Mouse (Mus musculus) cerebellum, adult 2 months (tissue): ENCODE data around the gene Faap100. TPM values are rescaled to one million over a fixed set of nuclear protein-coding genes. Genes with fewer than 3 reads are reported as not detected.
"Not testable (repeated sequence)": the region's sequence is repeated elsewhere in the genome, so short reads cannot be mapped to it uniquely, and the experiment has no call there.

Source experiments
- DNase-seq, 2 experiments: peaks; one replicate each; pipeline ENCODE4 v3.0.0; 2021
- H3K27ac ChIP-seq: fragments of 200-500 bp; 2 replicates; pipeline ENCODE4 v1.5.1; 2012; ENCODE audit warnings: low read length, control low read depth, inconsistent platforms; ENCODE audit not compliant: insufficient read depth
- H3K27me3 ChIP-seq: fragments of 200-500 bp; 2 replicates; pipeline ENCODE4 v1.6.1; 2012; ENCODE audit warnings: inconsistent platforms, mild to moderate bottlenecking, low read length, moderate library complexity; ENCODE audit not compliant: control insufficient read depth, insufficient read depth
- H3K4me1 ChIP-seq: fragments of 200-500 bp; 2 replicates; pipeline ENCODE4 v1.6.1; 2011; ENCODE audit warnings: low read length; ENCODE audit not compliant: control insufficient read depth, insufficient read depth
- H3K4me3 ChIP-seq: fragments of 200-500 bp; replicated peaks from 2 replicates; pipeline ENCODE3; 2011; ENCODE audit warnings: mild to moderate bottlenecking, low read depth, low read length, control low read depth; ENCODE audit not compliant: insufficient read depth
- CTCF ChIP-seq: fragments of 200-500 bp; IDR thresholded peaks from 2 replicates; pipeline ENCODE4 v1.5.1; 2011; ENCODE audit warnings: low read depth, mild to moderate bottlenecking, control low read depth, low read length, moderate library complexity, borderline replicate concordance; ENCODE audit not compliant: insufficient read depth
- POLR2A ChIP-seq: fragments of 200-500 bp; IDR thresholded peaks from 2 replicates; pipeline ENCODE4 v1.6.1; 2011; ENCODE audit warnings: low read length, control low read depth, borderline replicate concordance; ENCODE audit not compliant: insufficient read depth
- WGBS: fragments of 180-500 bp; shearing (Covaris S2); methylation state at CpG from one replicate; pipeline ENCODE4 v1.1.7; 2018; 5-methylcytosine and 5-hydroxymethylcytosine counted together
- polyA plus RNA-seq: library from polyadenylated mRNA; depleted of rRNA; stranded (reverse); fragments of >200 nt; gene quantifications from 2 replicates; pipeline ENCODE4 v1.2.3, GENCODE M21; 2012

Faap100 gene
- polyA plus RNA-seq, 1 experiment = 34.4 TPM

GRCm38 (mm10) chr11:120347791-120348683 is 30.5 kb downstream of the Faap100 start, which contains the start of gene Actg1:
Gene Actg1, minus strand, starts transcription at chr11:120348542.
- TF ChIP-seq CTCF (no peak), POLR2A (peak; percentile 91)
- Histone ChIP-seq H3K4me1 (peaks cover 16% of the 10 kb centered on the region), H3K27me3 (no peaks in the 10 kb centered on the region), H3K4me3 (peak within 1 kb of the TSS; percentile 93), H3K27ac (peak within 1 kb of the TSS; percentile 95)
- 1% methylated on average over 97 of the region's 103 CpGs for WGBS
- DNase-seq = peak; percentile 85 to 89

GRCm38 (mm10) chr11:120347301-120347700 is 31.3 kb downstream of the Faap100 start:
- Histone ChIP-seq H3K27me3 (no peaks in the 10 kb centered on the region), H3K27ac (0 out of 2 replicates have a peak overlapping the region, but pooled peaks have one; percentile 90), H3K4me1 (peaks cover 11% of the 10 kb centered on the region), H3K4me3 (peak overlapping the region; percentile 75)
- DNase-seq = peak in 1 of 2 experiments; percentile 43
- 4% methylated on average over 10 of the region's 10 CpGs for WGBS
- TF ChIP-seq CTCF (no peak), POLR2A (no peak)

GRCm38 (mm10) chr11:120346383-120347034 is 32.1 kb downstream of the Faap100 start:
- 13% methylated on average over 11 of the region's 13 CpGs for WGBS
- H3K27me3 ChIP-seq, H3K27ac ChIP-seq: not testable (repeated sequence)
- H3K4me3 ChIP-seq = peak overlapping the region; percentile 6
- peaks cover 11% of the 10 kb centered on the region for H3K4me1 ChIP-seq
- peak in 1 of 2 experiments; percentile 27 for DNase-seq

GRCm38 (mm10) chr11:120345067-120345681 is 33.4 kb downstream of the Faap100 start:
- Histone ChIP-seq H3K27ac (no peak overlapping the region), H3K4me1 (peaks cover 11% of the 10 kb centered on the region), H3K4me3 (no peak overlapping the region), H3K27me3 (no peaks in the 10 kb centered on the region)
- no peak for DNase-seq
- TF ChIP-seq POLR2A (0 out of 2 replicates have a peak, but pooled peaks have one; percentile 14), CTCF (no peak)
- WGBS = 72% methylated on average over 1 of the region's 1 CpGs

- no peak for DNase-seq
- Histone ChIP-seq H3K27ac (no peak overlapping the region), H3K4me1 (peaks cover 8% of the 10 kb centered on the region), H3K27me3 (no peaks in the 10 kb centered on the region), H3K4me3 (no peak overlapping the region)
- no peak for TF ChIP-seq CTCF
- no peak for TF ChIP-seq POLR2A
- 68% methylated on average over 5 of the region's 5 CpGs for WGBS
These were observed 34.1 kb downstream of the Faap100 start for GRCm38 (mm10) chr11:120344310-120344920.

GRCm38 (mm10) chr11:120343519-120344309 is 34.9 kb downstream of the Faap100 start:
- WGBS = 82% methylated on average over 5 of the region's 5 CpGs
- H3K4me1 ChIP-seq = peaks cover 2% of the 10 kb centered on the region
- no peak overlapping the region for H3K27ac ChIP-seq
- H3K27me3 ChIP-seq = no peaks in the 10 kb centered on the region
- H3K4me3 ChIP-seq = no peak overlapping the region
- TF ChIP-seq POLR2A (no peak), CTCF (no peak)
- no peak for DNase-seq
